ENCODE assay signal across 22 mouse cellular contexts in the genomic region with DNA sequence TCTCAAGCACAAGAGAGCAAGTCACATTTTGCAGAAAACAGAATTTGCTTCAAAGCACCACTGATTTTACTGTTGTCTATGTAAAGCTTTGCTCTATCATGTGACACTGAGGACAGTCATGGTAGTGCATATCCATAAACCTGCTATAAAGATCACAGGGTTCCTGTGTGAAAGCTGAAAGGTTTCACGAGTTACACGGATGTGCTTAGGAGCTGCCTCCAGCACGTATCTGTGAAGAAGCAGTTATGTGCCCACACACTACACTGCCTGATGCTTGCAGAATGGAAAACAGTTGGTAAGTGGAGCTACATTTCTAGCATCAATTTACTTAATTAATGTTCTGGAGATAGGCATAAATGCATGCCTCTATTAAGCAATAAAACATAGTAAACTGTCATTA.
"Had no signal": no experiment of that assay in that cellular context is flagged by ENCODE, and none has a peak within 500 bp of the region (broad histone marks: within the 10 kb centered on the region; RNA-seq: fewer than 3 reads in every experiment).

No protein-coding gene starts in this region.

- DNase-seq: kidney, adult 18-20 months; kidney, adult 9 months; kidney, postnatal 14 days; kidney, postnatal 4 days; left cerebral cortex, postnatal 4 days; liver, postnatal 0 days; lung, postnatal 10 days; lung, postnatal 36 days; midbrain, embryonic 14.5 days; right cerebral cortex, postnatal 14 days; spleen, adult 18-20 months; thymus, adult 18-20 months; thymus, postnatal 36 days had no signal

- H3K4me3 ChIP-seq: limb, embryonic 12.5 days; limb, embryonic 15.5 days; lung, embryonic 15.5 days; megakaryocyte, embryonic 14.5 days; midbrain, embryonic 10.5 days; neural tube, embryonic 12.5 days; stomach, embryonic 15.5 days had no signal

- H3K4me1 ChIP-seq: limb, embryonic 15.5 days; lung, embryonic 15.5 days; megakaryocyte, embryonic 14.5 days; midbrain, embryonic 10.5 days; neural tube, embryonic 12.5 days; stomach, embryonic 15.5 days had no signal

- ATAC-seq: intestine, embryonic 16.5 days; liver, postnatal 0 days had no signal

- H3K27ac ChIP-seq: limb, embryonic 12.5 days; limb, embryonic 15.5 days; liver, embryonic 14.5 days; lung, embryonic 15.5 days; midbrain, embryonic 10.5 days; neural tube, embryonic 12.5 days; stomach, embryonic 15.5 days had no signal

- H3K27me3 ChIP-seq: limb, embryonic 12.5 days; limb, embryonic 15.5 days; lung, embryonic 15.5 days; megakaryocyte, embryonic 14.5 days; neural tube, embryonic 12.5 days; stomach, embryonic 15.5 days had no signal
